Mouse (Mus musculus): ENCODE results near the gene Msl3. TPM values are rescaled to one million over a fixed set of nuclear protein-coding genes. Genes with fewer than 3 reads are reported as not detected.

The Msl3 gene
- polyA plus RNA-seq (2017; shearing (Covaris generic)): 22.6 TPM

GRCm38 (mm10) chrX:168673525-168674406, at the start of gene Msl3:
Gene Msl3, minus strand, starts transcription at chrX:168673898.

Other genes with a start within 250 kb of the Msl3 start
- gene Frmpd4, start 96.7 kb downstream of the Msl3 start, polyA plus RNA-seq (2017; shearing (Covaris generic)): 0.11 TPM
- gene Arhgap6, start 121.2 kb upstream of the Msl3 start, polyA plus RNA-seq (2017; shearing (Covaris generic)): not detected